Mouse (Mus musculus): Measurements from ENCODE around the gene Meaf6. TPM values are rescaled to one million over a fixed set of nuclear protein-coding genes. Genes with fewer than 3 reads are reported as not detected.

Meaf6 gene
- polyA plus RNA-seq, 1 experiment from 2014 or later, result 86.9 TPM

DNA sequence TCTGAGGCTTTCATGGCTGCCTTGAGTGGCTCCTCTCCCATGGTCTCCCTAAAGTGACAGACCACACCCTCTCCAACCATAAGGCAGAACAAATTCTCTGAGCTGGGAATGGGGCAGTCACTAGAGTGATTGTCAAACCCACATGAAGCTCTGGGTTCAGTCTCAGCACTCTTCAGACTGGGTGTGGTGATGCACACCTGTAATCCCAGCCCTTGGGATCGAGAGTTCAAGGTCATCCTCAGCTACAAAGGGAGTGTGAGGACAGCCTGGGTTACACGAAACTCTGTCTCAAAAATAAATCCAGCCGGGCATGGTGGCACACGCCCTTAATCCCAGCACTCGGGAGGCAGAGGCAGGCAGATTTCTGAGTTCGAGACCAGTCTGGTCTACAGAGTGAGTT is 67.5 kb downstream of the Meaf6 start:
- Histone ChIP-seq H3K4me1 (no peaks in the 10 kb centered on the region), H3K4me3 (no peak overlapping the region), H3K27me3 (0 out of 2 replicates have a peak, but pooled peaks cover 3% of the 10 kb centered on the region), H3K36me3 (no peaks in the 10 kb centered on the region), H3K9me3 (no peaks in the 10 kb centered on the region), H3K27ac (no peak overlapping the region), H3K9ac (no peak overlapping the region), H3K4me2 (replicated peaks) (no peak overlapping the region)
- no peak for ATAC-seq (ENCODE audit: insufficient number of reproducible peaks, insufficient read depth, low FRiP score, low TSS enrichment)
- WGBS, result 86% methylated on average over 6 of the region's 6 CpGs

GRCm38 (mm10) chr4:125153659-125154241 is 68.8 kb downstream of the Meaf6 start:
- Histone ChIP-seq H3K4me2 (replicated peaks) (no peak overlapping the region), H3K9ac (no peak overlapping the region), H3K4me3 (no peak overlapping the region), H3K4me1 (no peaks in the 10 kb centered on the region), H3K27ac (no peak overlapping the region), H3K9me3 (no peaks in the 10 kb centered on the region), H3K36me3 (no peaks in the 10 kb centered on the region), H3K27me3 (0 out of 2 replicates have a peak, but pooled peaks cover 3% of the 10 kb centered on the region)
- no peak for ATAC-seq (ENCODE audit: insufficient number of reproducible peaks, insufficient read depth, low FRiP score, low TSS enrichment)
- WGBS, result 70% methylated on average over 4 of the region's 4 CpGs

DNA sequence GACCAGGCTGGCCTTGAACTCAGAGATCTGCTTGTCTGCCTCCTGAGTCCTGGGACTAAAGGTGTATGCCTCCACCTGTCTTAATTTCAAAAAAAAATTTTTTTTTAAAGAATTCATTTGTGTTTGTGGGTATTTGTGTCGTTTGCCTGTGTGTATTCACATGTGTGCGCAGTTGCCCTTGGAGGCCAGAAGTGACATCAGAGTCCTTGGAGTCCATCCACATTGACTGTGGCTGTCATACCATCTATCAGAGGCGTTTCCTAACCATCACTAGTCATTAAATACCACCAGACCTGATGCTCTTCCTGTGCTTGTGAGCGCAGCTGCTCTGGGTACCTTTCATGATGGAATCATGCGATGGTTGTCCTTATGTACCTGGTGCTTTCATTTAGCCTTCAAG is 70.7 kb downstream of the Meaf6 start:
- Histone ChIP-seq H3K4me2 (replicated peaks) (no peak overlapping the region), H3K4me1 (no peaks in the 10 kb centered on the region), H3K27ac (no peak overlapping the region), H3K9ac (no peak overlapping the region), H3K9me3 (no peaks in the 10 kb centered on the region), H3K27me3 (0 out of 2 replicates have a peak, but pooled peaks cover 3% of the 10 kb centered on the region), H3K36me3 (no peaks in the 10 kb centered on the region), H3K4me3 (no peak overlapping the region)
- no peak for ATAC-seq (ENCODE audit: insufficient number of reproducible peaks, insufficient read depth, low FRiP score, low TSS enrichment)
- WGBS, result 85% methylated on average over 5 of the region's 5 CpGs

DNA sequence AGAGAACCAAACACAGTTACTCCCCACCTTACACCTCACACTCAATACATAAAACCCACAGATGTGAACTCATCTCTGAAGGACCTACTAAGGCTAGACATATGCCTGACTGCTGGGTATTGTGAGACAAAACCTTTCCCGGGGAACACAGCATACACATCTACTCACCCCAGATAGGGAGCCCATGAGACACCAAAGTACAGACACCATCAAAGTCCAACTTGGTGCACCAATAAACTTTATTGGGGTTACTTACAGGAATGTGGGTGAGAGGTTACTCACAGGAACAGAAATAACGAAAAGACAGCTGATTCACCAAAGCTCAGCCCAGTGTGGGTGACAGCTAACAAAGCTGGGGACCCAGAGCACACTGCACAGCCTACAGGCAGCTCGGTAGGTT is 72.4 kb downstream of the Meaf6 start:
- H3K9me3 ChIP-seq, result no peaks in the 10 kb centered on the region

DNA sequence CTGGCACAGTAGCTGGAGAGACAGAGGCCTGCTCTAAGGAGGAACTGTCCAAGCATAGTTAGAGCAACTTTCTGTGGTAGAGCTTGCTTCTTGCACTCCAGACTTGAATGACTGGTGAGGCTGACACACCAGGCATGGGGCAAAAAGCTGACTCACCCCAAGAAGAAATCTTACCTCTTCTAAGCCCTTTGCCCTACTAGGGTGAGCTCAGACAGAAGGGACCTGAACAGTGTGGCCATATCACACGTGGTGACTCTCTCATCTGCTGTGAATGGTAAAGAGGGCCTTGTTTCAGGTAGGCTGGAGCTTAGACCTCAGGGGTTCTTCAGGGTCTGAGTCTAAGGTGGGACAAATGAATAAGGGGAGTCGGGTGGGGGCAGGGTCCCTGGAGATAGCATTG is 73.1 kb downstream of the Meaf6 start:
- 84% methylated on average over 2 of the region's 2 CpGs for WGBS
- no peak for ATAC-seq (ENCODE audit: insufficient number of reproducible peaks, insufficient read depth, low FRiP score, low TSS enrichment)
- Histone ChIP-seq H3K4me1 (no peaks in the 10 kb centered on the region), H3K27me3 (peaks cover 11% of the 10 kb centered on the region; the same call in 1 of the 2 replicates), H3K9me3 (no peaks in the 10 kb centered on the region), H3K4me2 (replicated peaks) (no peak overlapping the region), H3K27ac (no peak overlapping the region), H3K36me3 (no peaks in the 10 kb centered on the region), H3K9ac (no peak overlapping the region), H3K4me3 (no peak overlapping the region)

More for the DNA sequence above, 72.4 kb downstream of the Meaf6 start:
- no peaks in the 10 kb centered on the region for H3K36me3 ChIP-seq
- no peak overlapping the region for H3K4me2 ChIP-seq (replicated peaks)
- H3K9ac ChIP-seq, result no peak overlapping the region
- no peak overlapping the region for H3K4me3 ChIP-seq
- WGBS, result 74% methylated on average over 3 of the region's 3 CpGs
- ATAC-seq (ENCODE audit: insufficient number of reproducible peaks, insufficient read depth, low FRiP score, low TSS enrichment), result no peak
- H3K27me3 ChIP-seq, result peaks cover 8% of the 10 kb centered on the region; the same call in 1 of the 2 replicates
- no peaks in the 10 kb centered on the region for H3K4me1 ChIP-seq
- no peak overlapping the region for H3K27ac ChIP-seq

- 53% methylated on average over 20 of the region's 20 CpGs for WGBS
- peaks cover 11% of the 10 kb centered on the region; the same call in 1 of the 2 replicates for H3K27me3 ChIP-seq
- ATAC-seq (ENCODE audit: insufficient number of reproducible peaks, insufficient read depth, low FRiP score, low TSS enrichment), result no peak
- no peak overlapping the region for H3K4me2 ChIP-seq (replicated peaks)
- no peaks in the 10 kb centered on the region for H3K9me3 ChIP-seq
- H3K9ac ChIP-seq, result no peak overlapping the region
- no peak overlapping the region for H3K4me3 ChIP-seq
- H3K27ac ChIP-seq, result no peak overlapping the region
- no peaks in the 10 kb centered on the region for H3K36me3 ChIP-seq
- no peaks in the 10 kb centered on the region for H3K4me1 ChIP-seq
Observed at GRCm38 (mm10) chr4:125158581-125159317, 73.8 kb downstream of the Meaf6 start.

DNA sequence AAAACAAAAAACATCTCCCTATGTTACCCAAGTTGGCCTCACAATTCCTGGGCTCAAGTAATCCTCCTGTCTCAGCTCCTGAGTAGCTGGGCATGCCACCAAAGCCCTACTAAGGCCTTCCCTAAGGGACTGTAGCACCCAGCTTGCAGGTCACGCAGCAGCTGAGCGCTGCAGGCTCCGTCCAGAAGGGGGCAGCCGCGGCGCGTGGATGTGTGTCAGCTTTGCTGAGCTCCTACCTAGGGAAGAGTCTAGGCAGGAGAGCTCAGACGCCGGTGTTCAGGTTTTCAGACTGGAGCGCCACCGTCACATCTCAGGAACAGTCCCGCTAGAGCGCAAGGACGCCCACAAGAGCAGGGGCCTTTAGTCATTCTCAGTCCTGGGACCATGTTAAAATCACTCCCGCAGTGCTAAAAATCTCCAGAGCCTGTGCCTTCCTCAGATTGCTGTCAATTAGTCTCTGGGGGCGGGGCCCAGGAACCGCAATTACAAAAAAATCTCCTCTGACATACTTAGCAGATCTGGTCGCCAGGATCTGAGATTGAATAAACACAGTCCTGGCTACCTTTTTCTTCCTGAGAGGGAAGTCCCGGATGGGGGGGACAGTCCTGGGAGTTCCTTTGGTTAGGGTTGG is 75.5 kb downstream of the Meaf6 start:
- no peak overlapping the region; the same call in 1 of the 2 replicates for H3K9ac ChIP-seq
- peak; percentile 50 for ATAC-seq (ENCODE audit: insufficient number of reproducible peaks, insufficient read depth, low FRiP score, low TSS enrichment)

DNA sequence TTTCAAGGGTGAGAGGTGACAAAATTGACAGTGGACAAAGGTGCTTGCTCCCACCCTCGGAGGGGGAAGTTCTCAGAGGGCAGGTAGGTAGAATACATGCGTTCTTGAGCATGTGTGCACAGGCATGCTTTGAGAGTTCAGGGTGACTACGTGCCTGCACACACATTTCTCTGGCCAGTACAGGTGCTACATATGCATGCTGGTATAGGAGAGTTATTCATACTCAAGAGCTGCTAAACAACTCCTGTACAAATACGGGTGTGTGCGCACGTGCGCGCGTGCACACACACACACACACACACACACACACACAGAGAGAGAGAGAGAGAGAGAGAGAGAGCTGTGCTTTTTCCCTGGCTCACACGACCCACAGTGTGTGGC is 76.0 kb downstream of the Meaf6 start:
- H3K4me2 ChIP-seq (replicated peaks), result 0 out of 2 replicates have a peak overlapping the region, but pooled peaks have one; percentile 40
- H3K9me3 ChIP-seq, result no peaks in the 10 kb centered on the region

More for the DNA sequence above, 75.5 kb downstream of the Meaf6 start:
- Histone ChIP-seq H3K4me3 (no peak overlapping the region), H3K4me2 (replicated peaks) (peak overlapping the region; percentile 40), H3K27me3 (peaks cover 11% of the 10 kb centered on the region; the same call in 1 of the 2 replicates), H3K27ac (no peak overlapping the region), H3K9me3 (no peaks in the 10 kb centered on the region), H3K4me1 (no peaks in the 10 kb centered on the region), H3K36me3 (no peaks in the 10 kb centered on the region)
- WGBS, result 7% methylated on average over 19 of the region's 19 CpGs

GRCm38 (mm10) chr4:125161392-125161791 is 76.5 kb downstream of the Meaf6 start:
- no peaks in the 10 kb centered on the region for H3K9me3 ChIP-seq
- no peak overlapping the region for H3K27ac ChIP-seq
- ATAC-seq (ENCODE audit: insufficient number of reproducible peaks, insufficient read depth, low FRiP score, low TSS enrichment), result no peak
- H3K27me3 ChIP-seq, result peaks cover 11% of the 10 kb centered on the region; the same call in 1 of the 2 replicates
- WGBS, result 58% methylated on average over 8 of the region's 8 CpGs
- H3K9ac ChIP-seq, result no peak overlapping the region
- H3K4me3 ChIP-seq, result no peak overlapping the region
- no peaks in the 10 kb centered on the region for H3K4me1 ChIP-seq
- no peaks in the 10 kb centered on the region for H3K36me3 ChIP-seq
- no peak overlapping the region for H3K4me2 ChIP-seq (replicated peaks)

More for the DNA sequence above, 76.0 kb downstream of the Meaf6 start:
- ATAC-seq (ENCODE audit: insufficient number of reproducible peaks, insufficient read depth, low FRiP score, low TSS enrichment), result no peak
- H3K4me3 ChIP-seq, result no peak overlapping the region
- H3K4me1 ChIP-seq, result no peaks in the 10 kb centered on the region
- no peaks in the 10 kb centered on the region for H3K36me3 ChIP-seq
- WGBS, result 72% methylated on average over 10 of the region's 10 CpGs
- peaks cover 11% of the 10 kb centered on the region; the same call in 1 of the 2 replicates for H3K27me3 ChIP-seq
- no peak overlapping the region for H3K9ac ChIP-seq
- no peak overlapping the region for H3K27ac ChIP-seq

DNA sequence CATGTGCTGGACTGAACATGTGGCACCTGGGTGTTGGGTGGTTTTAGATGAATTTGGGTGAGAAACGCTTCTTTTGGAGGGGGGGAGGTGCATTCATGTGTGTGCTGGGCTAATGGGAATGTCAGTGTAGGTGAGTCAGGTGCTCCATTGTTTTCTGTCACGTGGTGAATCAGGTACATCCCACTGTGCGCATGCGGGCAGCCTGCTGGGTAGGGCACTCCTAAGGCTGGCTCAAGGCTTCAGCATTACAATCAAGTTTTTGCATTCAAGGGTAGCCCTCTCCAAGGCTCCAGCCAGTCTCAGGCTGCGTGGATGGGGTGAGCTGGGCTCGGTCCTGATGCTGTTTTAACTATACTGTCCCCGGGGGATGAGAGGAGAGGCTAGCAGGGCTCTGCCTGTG is 77.8 kb downstream of the Meaf6 start:
- no peak for ATAC-seq (ENCODE audit: insufficient number of reproducible peaks, insufficient read depth, low FRiP score, low TSS enrichment)
- 52% methylated on average over 7 of the region's 7 CpGs for WGBS
- no peak overlapping the region for H3K4me3 ChIP-seq
- no peak overlapping the region for H3K27ac ChIP-seq
- H3K4me2 ChIP-seq (replicated peaks), result no peak overlapping the region
- H3K4me1 ChIP-seq, result no peaks in the 10 kb centered on the region
- no peak overlapping the region for H3K9ac ChIP-seq
- no peaks in the 10 kb centered on the region for H3K9me3 ChIP-seq
- H3K36me3 ChIP-seq, result no peaks in the 10 kb centered on the region
- peaks cover 8% of the 10 kb centered on the region; the same call in 1 of the 2 replicates for H3K27me3 ChIP-seq

Measured in embryonic facial prominence, embryonic 12.5 days (tissue).